Comparison of ENCODE assay signal across 29 mouse cellular contexts in genomic region chr6:53469204-53469603, GRCm38 (mm10).
DNase-seq lines count a peak whose midpoint lies in the region; ATAC-seq and TF ChIP-seq lines count a peak whose summit lies in the region.
"Had no signal": no experiment of that assay in that cellular context is flagged by ENCODE, and none has a peak within 500 bp of the region (broad histone marks: within the 10 kb centered on the region; RNA-seq: fewer than 3 reads in every experiment).

No protein-coding gene starts in this region.

- no peak overlapping the region for H3K4me3 ChIP-seq in ES-E14 (ENCODE audit: insufficient read depth in 1 of 2, low read depth in 1 of 2, low read length in 2 of 2, poor library complexity in 1 of 2, severe bottlenecking in 1 of 2)
- no peak overlapping the region for H3K4me3 ChIP-seq in embryonic facial prominence, embryonic 14.5 days (ENCODE audit: low read depth, low read length)
- no peak overlapping the region for H3K4me3 ChIP-seq in limb, embryonic 11.5 days (ENCODE audit: low read depth, low read length)
- H3K4me3 ChIP-seq: gastrocnemius, adult 2 months; heart, adult 2 months; heart, embryonic 12.5 days; hindbrain, embryonic 13.5 days; kidney, embryonic 15.5 days; limb, embryonic 15.5 days had no signal

- H3K4me1 ChIP-seq in ES-E14 (ENCODE audit: control insufficient read depth in 2 of 2, insufficient read depth in 2 of 2, low read length in 2 of 2, poor library complexity in 1 of 2), result no peaks in the 10 kb centered on the region
- peaks cover 31% of the 10 kb centered on the region for H3K4me1 ChIP-seq in embryonic facial prominence, embryonic 14.5 days (ENCODE audit: control insufficient read depth, insufficient read depth, low read length)
- peaks cover 31% of the 10 kb centered on the region for H3K4me1 ChIP-seq in limb, embryonic 11.5 days (ENCODE audit: control insufficient read depth, insufficient read depth, low read length)

- peak overlapping the region; percentile 20; the same call in 1 of the 2 replicates for H3K4me2 ChIP-seq in embryonic facial prominence, embryonic 14.5 days (ENCODE audit: low read depth, low read length)
- no peak overlapping the region for H3K4me2 ChIP-seq in limb, embryonic 11.5 days (ENCODE audit: low read depth, severe bottlenecking)
- H3K4me2 ChIP-seq: heart, embryonic 12.5 days; hindbrain, embryonic 13.5 days; kidney, embryonic 15.5 days; limb, embryonic 15.5 days had no signal

- peak; percentile 53; the same call in 1 of the 2 replicates for ATAC-seq in embryonic facial prominence, embryonic 14.5 days (ENCODE audit: low read depth)
- ATAC-seq in limb, embryonic 11.5 days (ENCODE audit: insufficient number of reproducible peaks, low FRiP score, low TSS enrichment, low read depth), result 0 out of 2 replicates have a peak, but pooled peaks have one; percentile 26
- ATAC-seq: forebrain, embryonic 14.5 days had no signal

- no peak overlapping the region for H3K9ac ChIP-seq in ES-E14 (ENCODE audit: insufficient read depth, low read depth, low read length, poor library complexity, severe bottlenecking)
- no peak overlapping the region for H3K9ac ChIP-seq in embryonic facial prominence, embryonic 14.5 days (ENCODE audit: low read depth, low read length)
- no peak overlapping the region for H3K9ac ChIP-seq in limb, embryonic 11.5 days (ENCODE audit: low read length)
- H3K9ac ChIP-seq: heart, embryonic 12.5 days; hindbrain, embryonic 13.5 days; kidney, embryonic 15.5 days; limb, embryonic 15.5 days; liver, embryonic 14.5 days had no signal

- no peaks in the 10 kb centered on the region for H3K27me3 ChIP-seq in embryonic facial prominence, embryonic 14.5 days (replicated peaks; ENCODE audit: control insufficient read depth, insufficient read depth, low read length)
- H3K27me3 ChIP-seq in limb, embryonic 11.5 days (ENCODE audit: control insufficient read depth, insufficient read depth, low read length), result no peaks in the 10 kb centered on the region
- H3K27me3 ChIP-seq: CH12.LX; heart, embryonic 12.5 days; hindbrain, embryonic 13.5 days; kidney, embryonic 15.5 days; limb, embryonic 15.5 days had no signal

- 23% methylated on average over 4 of the region's 4 CpGs for WGBS in embryonic facial prominence, embryonic 14.5 days
- 16% methylated on average over 4 of the region's 4 CpGs for WGBS in limb, embryonic 11.5 days

- H3K9me3 ChIP-seq in ES-E14 (ENCODE audit: control insufficient read depth, insufficient read depth, low read depth, low read length), result no peaks in the 10 kb centered on the region
- no peaks in the 10 kb centered on the region for H3K9me3 ChIP-seq in embryonic facial prominence, embryonic 14.5 days (ENCODE audit: control insufficient read depth, low read length)
- no peaks in the 10 kb centered on the region for H3K9me3 ChIP-seq in limb, embryonic 11.5 days (ENCODE audit: control insufficient read depth, low read length)
- H3K9me3 ChIP-seq: heart, embryonic 12.5 days; hindbrain, embryonic 13.5 days; kidney, embryonic 15.5 days; limb, embryonic 15.5 days had no signal

- no peaks in the 10 kb centered on the region for H3K36me3 ChIP-seq in ES-E14 (ENCODE audit: control insufficient read depth, insufficient read depth, low read length, poor library complexity, severe bottlenecking)
- H3K36me3 ChIP-seq in embryonic facial prominence, embryonic 14.5 days (ENCODE audit: control insufficient read depth, insufficient read depth, low read length), result no peaks in the 10 kb centered on the region
- no peaks in the 10 kb centered on the region for H3K36me3 ChIP-seq in limb, embryonic 11.5 days (ENCODE audit: control insufficient read depth, insufficient read depth, low read length)
- H3K36me3 ChIP-seq: G1E; heart, embryonic 12.5 days; hindbrain, embryonic 13.5 days; kidney, embryonic 15.5 days; limb, embryonic 15.5 days had no signal

- in situ Hi-C loops in ES-E14 (cut with MboI; ENCODE audit: low sequenced_read_pairs in 2 of 2, unreplicated experiment in 2 of 2), result no loop called here

- no peak overlapping the region for H3K27ac ChIP-seq in ES-E14 (ENCODE audit: insufficient read depth, low read depth, low read length, poor library complexity, severe bottlenecking)
- H3K27ac ChIP-seq in embryonic facial prominence, embryonic 14.5 days (replicated peaks; ENCODE audit: low read depth, low read length), result peak overlapping the region; percentile 44; the same call in 1 of the 2 replicates
- peak overlapping the region; percentile 63; the same call in 1 of the 2 replicates for H3K27ac ChIP-seq in limb, embryonic 11.5 days (replicated peaks; ENCODE audit: low read depth, low read length)
- H3K27ac ChIP-seq: gastrocnemius, adult 2 months; heart, adult 2 months; hindbrain, embryonic 13.5 days; kidney, embryonic 15.5 days; liver, embryonic 14.5 days; macrophage had no signal

- no peak for DNase-seq in ES-E14 (ENCODE audit: low read depth, low spot score)
- peak; percentile 54 for DNase-seq in embryo, embryonic 10.5 days (ENCODE audit: low spot score)
- peak; percentile 85 for DNase-seq in embryonic facial prominence, embryonic 14.5 days (ENCODE audit: low spot score)
- DNase-seq in limb, embryonic 11.5 days (ENCODE audit: low spot score), result no peak
- DNase-seq in thymus, postnatal 4 days, result no peak
- DNase-seq in testis, postnatal 14 days (ENCODE audit: low spot score), result no peak
- DNase-seq in urinary bladder, postnatal 25 days (ENCODE audit: low spot score), result no peak
- DNase-seq in thymus, postnatal 0 days (ENCODE audit: low spot score), result no peak
- DNase-seq: adrenal gland, adult 8-10 months; cerebellum, adult 9-11 months; gastrocnemius, adult 2 months; gastrocnemius, postnatal 36 days; heart, adult 2 months; heart, postnatal 4 days; kidney, adult 18-20 months; layer of hippocampus, postnatal 36 days; lung, adult 2 months; lung, postnatal 10 days; midbrain, embryonic 14.5 days; thymus, adult 2 months had no signal

TF ChIP-seq in ES-E14, 5 proteins besides CTCF, POLR2A, EP300 and RAD21:
- TF ChIP-seq CHD2 (IDR thresholded peaks at IDR 0.05; ENCODE audit: low read depth, low read length), result no peak
- TF ChIP-seq ZC3H11A (IDR thresholded peaks at IDR 0.05; ENCODE audit: borderline replicate concordance, low read depth, low read length), result no peak
- no peak for TF ChIP-seq HCFC1 (IDR thresholded peaks at IDR 0.05; ENCODE audit: borderline replicate concordance, insufficient read depth, low read length)
- 0 out of 2 replicates have a peak, but pooled peaks have one; percentile 33 for TF ChIP-seq ZNF384 (IDR thresholded peaks at IDR 0.05; ENCODE audit: low read depth, low read length)
- no peak for TF ChIP-seq MAFK (IDR thresholded peaks at IDR 0.05; ENCODE audit: insufficient read depth, low read depth, low read length)

Comparison
In these comparisons a context has a peak if more than half of its experiments do, and no peak if none do; other contexts are left out.
1. DNase-seq: peak in embryo, embryonic 10.5 days (single experiment) and embryonic facial prominence, embryonic 14.5 days (single experiment); none in ES-E14 (single experiment), limb, embryonic 11.5 days (single experiment), thymus, postnatal 4 days (single experiment), testis, postnatal 14 days (single experiment), urinary bladder, postnatal 25 days (single experiment) and thymus, postnatal 0 days (single experiment).